Mouse (Mus musculus) cortical plate, adult 2 months (tissue): ENCODE measurements around the gene Iqcd.

Experiments used
- CTCF ChIP-seq: fragments of 200-500 bp; IDR thresholded peaks from 2 replicates; pipeline ENCODE4 v1.5.1; 2011; ENCODE audit warnings: mild to moderate bottlenecking, control low read depth, low read length; ENCODE audit not compliant: insufficient read depth; ENCODE audit errors: extremely low read depth
- POLR2A ChIP-seq: fragments of 200-500 bp; IDR thresholded peaks from 2 replicates; pipeline ENCODE4 v1.6.1; 2011; ENCODE audit warnings: mild to moderate bottlenecking, low read length, control low read depth; ENCODE audit not compliant: insufficient read depth; ENCODE audit errors: extremely low read depth

DNA sequence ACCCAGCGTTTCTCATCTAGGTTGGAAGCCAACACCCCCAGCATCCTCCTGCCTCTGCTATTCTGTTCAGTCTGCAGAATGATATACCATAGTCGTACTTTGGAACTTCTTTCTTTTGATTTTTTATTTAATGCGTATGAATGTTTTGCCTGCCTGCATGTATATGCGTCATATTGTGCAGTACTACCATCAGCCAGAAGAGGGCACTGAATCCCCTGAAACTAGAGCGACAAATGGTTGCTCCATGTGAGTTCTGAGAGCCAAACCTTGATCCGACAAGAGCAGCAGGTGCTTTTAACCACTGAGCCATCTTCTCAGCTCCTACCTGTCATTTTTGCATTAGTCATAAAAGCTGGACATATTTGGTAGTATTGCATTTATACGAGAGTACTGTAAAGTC, 3.3 kb downstream of the Iqcd start:
- 0 out of 2 replicates have a peak, but pooled peaks have one; percentile 9 for TF ChIP-seq CTCF
- TF ChIP-seq POLR2A = no peak
